Mouse (Mus musculus) hindbrain, embryonic 10.5 days (tissue): Measurements from ENCODE around the gene Klhl32. TPM values are rescaled to one million over a fixed set of nuclear protein-coding genes. Genes with fewer than 3 reads are reported as not detected.
A peak's percentile ranks its signal among the peaks of the same experiment; 100 is the strongest.

Experiments
- DNase-seq: peaks from one replicate; pipeline ENCODE4 v3.0.0-alpha.2; 2017; ENCODE audit warnings: low spot score
- H3K27ac ChIP-seq: fragments of 300-500 bp; sonication (generic); 2 replicates; pipeline ENCODE4 v1.5.1; 2016; ENCODE audit warnings: mild to moderate bottlenecking, moderate library complexity
- H3K27me3 ChIP-seq: fragments of 300-500 bp; sonication (generic); 2 replicates; pipeline ENCODE4 v1.6.1; 2016; ENCODE audit warnings: mild to moderate bottlenecking; ENCODE audit not compliant: poor library complexity, insufficient read depth, severe bottlenecking
- H3K36me3 ChIP-seq: fragments of 300-500 bp; sonication (generic); 2 replicates; pipeline ENCODE4 v1.6.1; 2016; ENCODE audit warnings: mild to moderate bottlenecking, moderate library complexity
- H3K4me1 ChIP-seq: fragments of 300-500 bp; sonication (generic); replicated peaks from 2 replicates; pipeline ENCODE4 v1.6.1; 2016; ENCODE audit warnings: mild to moderate bottlenecking
- H3K4me3 ChIP-seq: fragments of 300-500 bp; sonication (generic); 2 replicates; pipeline ENCODE4 v1.5.1; 2016; ENCODE audit warnings: mild to moderate bottlenecking, moderate library complexity
- H3K9me3 ChIP-seq: fragments of 300-500 bp; sonication (generic); 2 replicates; pipeline ENCODE4 v1.6.1; 2016; ENCODE audit warnings: mild to moderate bottlenecking, moderate library complexity
- WGBS: fragments of 180-500 bp; shearing (Covaris S2); methylation state at CpG from one replicate; pipeline ENCODE4 v1.1.7; 2016; 5-methylcytosine and 5-hydroxymethylcytosine counted together
- polyA plus RNA-seq: library from polyadenylated mRNA; unstranded; fragments of >200 nt; fragmentation: Nextera tagmentation; extraction: Ambion mirVana; gene quantifications from 2 replicates; pipeline ENCODE4 v1.2.1, GENCODE M21; 2016

Klhl32 gene
- polyA plus RNA-seq, 1 experiment from 2014 or later = 9.1 TPM

GRCm38 (mm10) chr4:24792416-24792981, 58.4 kb downstream of the Klhl32 start:
- peak overlapping the region; percentile 29 for H3K4me3 ChIP-seq
- no peaks in the 10 kb centered on the region for H3K9me3 ChIP-seq
- peak overlapping the region; percentile 59; the same call in 1 of the 2 replicates for H3K27ac ChIP-seq
- 16% methylated on average over 16 of the region's 16 CpGs for WGBS
- DNase-seq = peak; percentile 36
- peaks cover 14% of the 10 kb centered on the region for H3K4me1 ChIP-seq
- no peaks in the 10 kb centered on the region for H3K36me3 ChIP-seq
- H3K27me3 ChIP-seq = no peaks in the 10 kb centered on the region

- Histone ChIP-seq H3K27ac (no peak overlapping the region), H3K9me3 (no peaks in the 10 kb centered on the region), H3K36me3 (no peaks in the 10 kb centered on the region), H3K4me1 (peaks cover 14% of the 10 kb centered on the region), H3K27me3 (no peaks in the 10 kb centered on the region), H3K4me3 (no peak overlapping the region)
- DNase-seq = no peak
- WGBS = 83% methylated on average over 1 of the region's 1 CpGs
Observed at GRCm38 (mm10) chr4:24789331-24789730, 61.6 kb downstream of the Klhl32 start.

- Histone ChIP-seq H3K27ac (no peak overlapping the region), H3K4me1 (no peaks in the 10 kb centered on the region), H3K27me3 (no peaks in the 10 kb centered on the region), H3K36me3 (no peaks in the 10 kb centered on the region), H3K4me3 (no peak overlapping the region), H3K9me3 (no peaks in the 10 kb centered on the region)
- WGBS = 62% methylated on average over 7 of the region's 7 CpGs
- no peak for DNase-seq
Observed at GRCm38 (mm10) chr4:24785757-24786532, 65.0 kb downstream of the Klhl32 start.

- Histone ChIP-seq H3K27me3 (no peaks in the 10 kb centered on the region), H3K9me3 (no peaks in the 10 kb centered on the region), H3K4me1 (no peaks in the 10 kb centered on the region), H3K4me3 (no peak overlapping the region), H3K36me3 (no peaks in the 10 kb centered on the region), H3K27ac (no peak overlapping the region)
- 85% methylated on average over 2 of the region's 2 CpGs for WGBS
- DNase-seq = no peak
Observed at GRCm38 (mm10) chr4:24765919-24766318, 85.0 kb downstream of the Klhl32 start.

GRCm38 (mm10) chr4:24765469-24765868, 85.5 kb downstream of the Klhl32 start:
- 67% methylated on average over 3 of the region's 3 CpGs for WGBS
- H3K27me3 ChIP-seq = no peaks in the 10 kb centered on the region

GRCm38 (mm10) chr4:24764558-24764957, 86.4 kb downstream of the Klhl32 start:
- 89% methylated on average over 2 of the region's 2 CpGs for WGBS
- no peak overlapping the region for H3K4me3 ChIP-seq
- no peak for DNase-seq

More at GRCm38 (mm10) chr4:24765469-24765868, 85.5 kb downstream of the Klhl32 start:
- Histone ChIP-seq H3K36me3 (no peaks in the 10 kb centered on the region), H3K4me1 (no peaks in the 10 kb centered on the region), H3K27ac (no peak overlapping the region), H3K4me3 (no peak overlapping the region), H3K9me3 (no peaks in the 10 kb centered on the region)
- no peak for DNase-seq

GRCm38 (mm10) chr4:24763451-24763850, 87.5 kb downstream of the Klhl32 start:
- Histone ChIP-seq H3K36me3 (no peaks in the 10 kb centered on the region), H3K4me3 (no peak overlapping the region), H3K27me3 (no peaks in the 10 kb centered on the region), H3K4me1 (no peaks in the 10 kb centered on the region), H3K9me3 (no peaks in the 10 kb centered on the region), H3K27ac (no peak overlapping the region)
- no peak for DNase-seq
- 87% methylated on average over 4 of the region's 4 CpGs for WGBS

More at GRCm38 (mm10) chr4:24764558-24764957, 86.4 kb downstream of the Klhl32 start:
- H3K4me1 ChIP-seq = no peaks in the 10 kb centered on the region
- H3K27me3 ChIP-seq = no peaks in the 10 kb centered on the region
- no peaks in the 10 kb centered on the region for H3K36me3 ChIP-seq
- H3K27ac ChIP-seq = no peak overlapping the region
- H3K9me3 ChIP-seq = no peaks in the 10 kb centered on the region

GRCm38 (mm10) chr4:24758954-24759353, 92.0 kb downstream of the Klhl32 start:
- Histone ChIP-seq H3K36me3 (no peaks in the 10 kb centered on the region), H3K9me3 (no peaks in the 10 kb centered on the region), H3K27ac (no peak overlapping the region), H3K4me1 (no peaks in the 10 kb centered on the region), H3K4me3 (no peak overlapping the region), H3K27me3 (no peaks in the 10 kb centered on the region)
- 96% methylated on average over 1 of the region's 1 CpGs for WGBS
- DNase-seq = no peak

- no peak for DNase-seq
- Histone ChIP-seq H3K36me3 (no peaks in the 10 kb centered on the region), H3K9me3 (no peaks in the 10 kb centered on the region), H3K27me3 (no peaks in the 10 kb centered on the region), H3K27ac (no peak overlapping the region), H3K4me1 (no peaks in the 10 kb centered on the region), H3K4me3 (no peak overlapping the region)
- WGBS = 89% methylated on average over 8 of the region's 8 CpGs
Observed at GRCm38 (mm10) chr4:24752517-24753208, 98.3 kb downstream of the Klhl32 start.

GRCm38 (mm10) chr4:24737080-24737479, 113.8 kb downstream of the Klhl32 start:
- WGBS = 88% methylated on average over 6 of the region's 6 CpGs
- no peak for DNase-seq
- Histone ChIP-seq H3K9me3 (no peaks in the 10 kb centered on the region), H3K4me1 (no peaks in the 10 kb centered on the region), H3K27me3 (no peaks in the 10 kb centered on the region), H3K27ac (no peak overlapping the region), H3K4me3 (no peak overlapping the region), H3K36me3 (no peaks in the 10 kb centered on the region)

GRCm38 (mm10) chr4:24720834-24721233, 130.1 kb downstream of the Klhl32 start:
- no peak overlapping the region for H3K27ac ChIP-seq
- H3K4me1 ChIP-seq = no peaks in the 10 kb centered on the region
- H3K9me3 ChIP-seq = no peaks in the 10 kb centered on the region
- H3K36me3 ChIP-seq = no peaks in the 10 kb centered on the region
- H3K27me3 ChIP-seq = no peaks in the 10 kb centered on the region
- H3K4me3 ChIP-seq = no peak overlapping the region
- WGBS = 27% methylated on average over 3 of the region's 3 CpGs
- peak; percentile 25 for DNase-seq

GRCm38 (mm10) chr4:24715559-24715958, 135.4 kb downstream of the Klhl32 start:
- Histone ChIP-seq H3K4me1 (no peaks in the 10 kb centered on the region), H3K27ac (no peak overlapping the region), H3K36me3 (no peaks in the 10 kb centered on the region), H3K27me3 (no peaks in the 10 kb centered on the region), H3K9me3 (no peaks in the 10 kb centered on the region), H3K4me3 (no peak overlapping the region)
- no peak for DNase-seq
- WGBS = 70% methylated on average over 4 of the region's 4 CpGs

- Histone ChIP-seq H3K27me3 (no peaks in the 10 kb centered on the region), H3K27ac (no peak overlapping the region), H3K4me3 (no peak overlapping the region), H3K9me3 (no peaks in the 10 kb centered on the region), H3K4me1 (no peaks in the 10 kb centered on the region), H3K36me3 (no peaks in the 10 kb centered on the region)
- 87% methylated on average over 10 of the region's 10 CpGs for WGBS
- no peak for DNase-seq
Observed at GRCm38 (mm10) chr4:24714367-24714766, 136.6 kb downstream of the Klhl32 start.
